Mouse (Mus musculus) liver, embryonic 11.5 days (tissue): ENCODE data around the gene Tas1r2. TPM values are rescaled to one million over a fixed set of nuclear protein-coding genes. Genes with fewer than 3 reads are reported as not detected.

Experiments
- ATAC-seq: fragments of 200-750 bp; cut with Nextera tagmentation; replicated peaks from 2 replicates; pipeline ENCODE4 v1.8.0; 2017; ENCODE audit warnings: moderate number of reproducible peaks, mild to moderate bottlenecking, moderate TSS enrichment, moderate library complexity; ENCODE audit not compliant: low FRiP score
- DNase-seq: peaks from one replicate; pipeline ENCODE4 v3.0.0-alpha.2; 2017; ENCODE audit warnings: low spot score
- H3K27ac ChIP-seq: fragments of 300-500 bp; sonication (generic); 2 replicates; pipeline ENCODE4 v1.5.1; 2014; ENCODE audit warnings: mild to moderate bottlenecking, low read depth, low read length, control low read depth
- H3K27me3 ChIP-seq: fragments of 300-500 bp; sonication (generic); replicated peaks from 2 replicates; pipeline ENCODE4 v1.6.1; 2014; ENCODE audit warnings: low read length, mixed read lengths; ENCODE audit not compliant: control insufficient read depth, insufficient read depth
- H3K36me3 ChIP-seq: fragments of 300-500 bp; sonication (generic); 2 replicates; pipeline ENCODE4 v1.6.1; 2014; ENCODE audit warnings: mild to moderate bottlenecking, low read length, moderate library complexity, mixed read lengths; ENCODE audit not compliant: control insufficient read depth, insufficient read depth
- H3K4me1 ChIP-seq: fragments of 300-500 bp; sonication (generic); replicated peaks from 2 replicates; pipeline ENCODE4 v1.6.1; 2014; ENCODE audit warnings: low read length, mixed read lengths; ENCODE audit not compliant: control insufficient read depth, insufficient read depth
- H3K4me2 ChIP-seq: fragments of 300-500 bp; sonication (generic); 2 replicates; pipeline ENCODE4 v1.6.1; 2014; ENCODE audit warnings: mild to moderate bottlenecking, control low read depth, moderate library complexity
- H3K4me3 ChIP-seq: fragments of 300-500 bp; sonication (generic); 2 replicates; pipeline ENCODE4 v1.5.1; 2014; ENCODE audit warnings: low read depth, low read length, control low read depth
- H3K9ac ChIP-seq: fragments of 300-500 bp; sonication (generic); 2 replicates; pipeline ENCODE4 v1.6.1; 2014; ENCODE audit warnings: low read depth, low read length, control low read depth
- H3K9me3 ChIP-seq: fragments of 300-500 bp; sonication (generic); 2 replicates; pipeline ENCODE4 v1.6.1; 2016; ENCODE audit warnings: low read length, inconsistent platforms, mixed read lengths; ENCODE audit not compliant: control insufficient read depth
- WGBS: fragments of 180-500 bp; shearing (Covaris S2); extraction: QIAGEN DNeasy Blood & Tissue Kit; methylation state at CpG from one replicate; pipeline ENCODE4 v1.1.7; 2014; 5-methylcytosine and 5-hydroxymethylcytosine counted together
- polyA plus RNA-seq: library from polyadenylated mRNA; unstranded; fragments of >200 nt; fragmentation: Nextera tagmentation; extraction: Ambion mirVana; gene quantifications from 2 replicates; pipeline ENCODE4 v1.2.1, GENCODE M21; 2014

Tas1r2 gene
- polyA plus RNA-seq = not detected in 2 replicates

DNA sequence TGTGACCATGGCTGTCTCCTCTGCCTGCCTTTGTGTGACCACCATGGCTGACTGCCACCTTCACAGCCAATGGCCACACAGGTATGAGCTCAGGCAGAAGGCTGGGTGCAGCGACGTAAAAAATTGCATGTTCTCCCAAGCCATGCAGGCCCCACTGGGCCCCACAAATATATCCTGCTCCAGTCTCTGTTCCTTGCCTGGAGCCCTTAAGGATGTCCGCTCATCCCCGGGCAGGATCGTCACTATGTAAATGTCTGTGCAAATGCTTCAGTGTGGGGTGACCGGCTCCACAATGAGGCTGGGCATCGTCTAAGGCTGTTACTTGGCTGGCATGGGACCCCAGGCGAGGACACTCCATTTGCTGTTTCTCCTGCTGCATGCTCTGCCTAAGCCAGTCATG lies at the start of gene Tas1r2:
TSS of gene Tas1r2 (plus strand) at position 301 of the 400 bp plus-strand sequence.
- Histone ChIP-seq H3K9me3 (no peaks in the 10 kb centered on the region), H3K36me3 (no peaks in the 10 kb centered on the region; the same call in 1 of the 2 replicates), H3K4me3 (no peak within 1 kb of the TSS), H3K27ac (no peak within 1 kb of the TSS), H3K4me1 (no peaks in the 10 kb centered on the region), H3K9ac (no peak within 1 kb of the TSS), H3K27me3 (no peaks in the 10 kb centered on the region), H3K4me2 (no peak within 1 kb of the TSS)
- ATAC-seq = no peak
- DNase-seq = no peak
- WGBS = 76% methylated on average over 8 of the region's 8 CpGs

- DNase-seq (no peak), ATAC-seq (no peak)
- H3K4me3 ChIP-seq = no peak overlapping the region
- H3K36me3 ChIP-seq = peaks cover 7% of the 10 kb centered on the region
- H3K27me3 ChIP-seq = no peaks in the 10 kb centered on the region
- WGBS = 88% methylated on average over 11 of the region's 11 CpGs
- peaks cover 21% of the 10 kb centered on the region for H3K4me1 ChIP-seq
- H3K27ac ChIP-seq = no peak overlapping the region
- H3K9me3 ChIP-seq = no peaks in the 10 kb centered on the region
- H3K4me2 ChIP-seq = no peak overlapping the region
- H3K9ac ChIP-seq = no peak overlapping the region
Measured at GRCm38 (mm10) chr4:139605216-139605615, 48.1 kb upstream of the Tas1r2 start.

GRCm38 (mm10) chr4:139606732-139607131 lies 46.6 kb upstream of the Tas1r2 start:
- Histone ChIP-seq H3K4me1 (peaks cover 9% of the 10 kb centered on the region), H3K9ac (no peak overlapping the region), H3K36me3 (peaks cover 7% of the 10 kb centered on the region), H3K27me3 (no peaks in the 10 kb centered on the region), H3K27ac (no peak overlapping the region), H3K9me3 (no peaks in the 10 kb centered on the region), H3K4me2 (no peak overlapping the region), H3K4me3 (no peak overlapping the region)
- DNase-seq = no peak
- ATAC-seq = no peak
- 90% methylated on average over 5 of the region's 5 CpGs for WGBS

GRCm38 (mm10) chr4:139608975-139609374 lies 44.4 kb upstream of the Tas1r2 start:
- Histone ChIP-seq H3K27me3 (no peaks in the 10 kb centered on the region), H3K4me1 (no peaks in the 10 kb centered on the region), H3K36me3 (peaks cover 16% of the 10 kb centered on the region), H3K9ac (no peak overlapping the region), H3K9me3 (0 out of 2 replicates have a peak, but pooled peaks cover 4% of the 10 kb centered on the region), H3K27ac (no peak overlapping the region), H3K4me2 (no peak overlapping the region), H3K4me3 (no peak overlapping the region)
- 57% methylated on average over 4 of the region's 4 CpGs for WGBS
- DNase-seq (no peak), ATAC-seq (no peak)

DNA sequence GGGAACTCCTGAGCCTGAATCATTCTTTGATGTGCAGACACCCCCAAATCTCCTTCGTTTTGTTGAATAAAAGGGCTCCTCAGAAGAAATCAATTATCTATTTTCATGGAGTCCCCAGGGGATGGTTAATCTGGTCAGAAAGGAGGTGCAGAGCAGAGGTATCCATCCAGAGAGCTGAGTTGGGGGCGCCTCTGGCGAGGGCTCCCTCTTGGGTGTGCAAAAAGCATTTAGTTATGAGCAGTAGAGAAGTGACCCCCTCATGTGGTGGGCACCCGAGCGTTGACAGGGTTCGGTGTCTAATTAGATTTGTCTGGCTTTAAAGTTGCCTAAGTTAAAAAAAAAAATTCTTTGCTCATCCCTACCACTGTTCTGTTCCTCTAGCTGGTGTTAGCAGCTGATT lies 42.4 kb upstream of the Tas1r2 start:
- no peak overlapping the region for H3K4me2 ChIP-seq
- DNase-seq (no peak), ATAC-seq (no peak)
- H3K9ac ChIP-seq = no peak overlapping the region
- H3K4me1 ChIP-seq = peaks cover 4% of the 10 kb centered on the region; the same call in 1 of the 2 replicates
- WGBS = 77% methylated on average over 6 of the region's 6 CpGs
- no peak overlapping the region for H3K4me3 ChIP-seq
- 0 out of 2 replicates have a peak, but pooled peaks cover 4% of the 10 kb centered on the region for H3K9me3 ChIP-seq
- H3K27ac ChIP-seq = peak overlapping the region; percentile 8; the same call in 1 of the 2 replicates
- H3K36me3 ChIP-seq = peaks cover 19% of the 10 kb centered on the region
- no peaks in the 10 kb centered on the region for H3K27me3 ChIP-seq

GRCm38 (mm10) chr4:139611542-139611953 lies 41.8 kb upstream of the Tas1r2 start:
- H3K27me3 ChIP-seq = no peaks in the 10 kb centered on the region
- H3K4me3 ChIP-seq = 0 out of 2 replicates have a peak overlapping the region, but pooled peaks have one; percentile 6
- H3K9ac ChIP-seq = no peak overlapping the region
- 0 out of 2 replicates have a peak, but pooled peaks cover 4% of the 10 kb centered on the region for H3K9me3 ChIP-seq
- H3K36me3 ChIP-seq = peaks cover 19% of the 10 kb centered on the region
- DNase-seq (peak; percentile 74), ATAC-seq (no peak)
- peak overlapping the region; percentile 52 for H3K4me2 ChIP-seq
- H3K27ac ChIP-seq = peak overlapping the region; percentile 8; the same call in 1 of the 2 replicates
- 6% methylated on average over 10 of the region's 10 CpGs for WGBS
- peaks cover 7% of the 10 kb centered on the region; the same call in 1 of the 2 replicates for H3K4me1 ChIP-seq

- ATAC-seq (no peak), DNase-seq (no peak)
- Histone ChIP-seq H3K27me3 (no peaks in the 10 kb centered on the region), H3K27ac (no peak overlapping the region), H3K36me3 (peaks cover 19% of the 10 kb centered on the region), H3K4me3 (no peak overlapping the region), H3K9me3 (0 out of 2 replicates have a peak, but pooled peaks cover 4% of the 10 kb centered on the region), H3K9ac (no peak overlapping the region), H3K4me1 (peaks cover 7% of the 10 kb centered on the region; the same call in 1 of the 2 replicates), H3K4me2 (no peak overlapping the region; the same call in 1 of the 2 replicates)
- WGBS = 88% methylated on average over 21 of the region's 21 CpGs
Measured at GRCm38 (mm10) chr4:139614524-139615260, 38.6 kb upstream of the Tas1r2 start.

GRCm38 (mm10) chr4:139616276-139617000 lies 36.9 kb upstream of the Tas1r2 start:
- Histone ChIP-seq H3K27ac (peak overlapping the region; percentile 66), H3K9me3 (0 out of 2 replicates have a peak, but pooled peaks cover 4% of the 10 kb centered on the region), H3K36me3 (peaks cover 19% of the 10 kb centered on the region), H3K4me2 (peak overlapping the region; percentile 85), H3K27me3 (no peaks in the 10 kb centered on the region), H3K9ac (peak overlapping the region; percentile 74), H3K4me1 (peaks cover 7% of the 10 kb centered on the region; the same call in 1 of the 2 replicates), H3K4me3 (peak overlapping the region; percentile 65)
- WGBS = 8% methylated on average over 24 of the region's 24 CpGs
- ATAC-seq (peak; percentile 95), DNase-seq (no peak)
